Mouse (Mus musculus): ENCODE data around the gene Ssbp2. TPM values are rescaled to one million over a fixed set of nuclear protein-coding genes. Genes with fewer than 3 reads are reported as not detected.
A peak's percentile ranks its signal among the peaks of the same experiment; 100 is the strongest.

Gene Ssbp2
- polyA plus RNA-seq, 1 experiment from 2014 or later, result 123 TPM

DNA sequence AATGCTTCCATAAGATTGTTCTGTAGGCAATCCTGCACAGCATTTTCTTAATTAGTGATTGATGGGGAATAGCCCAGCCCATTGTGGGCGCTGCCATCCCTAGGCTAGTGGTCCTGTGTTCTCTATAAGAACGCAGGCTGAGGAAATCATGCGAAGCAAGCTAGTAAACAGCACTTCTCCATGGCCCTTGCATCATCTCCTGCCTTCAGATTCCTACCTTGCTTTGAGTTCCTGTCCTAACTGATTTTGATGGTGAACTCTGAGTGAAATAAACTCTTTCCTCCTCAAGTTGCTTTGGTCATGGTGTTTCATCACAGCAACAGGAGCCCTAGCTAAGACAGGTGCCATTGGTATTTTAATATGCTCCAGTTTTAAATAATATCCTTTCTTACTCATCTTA, 41.7 kb downstream of the Ssbp2 start:
- no peak for ATAC-seq (replicated peaks; ENCODE audit: low FRiP score)
- WGBS, result 88% methylated on average over 3 of the region's 3 CpGs

DNA sequence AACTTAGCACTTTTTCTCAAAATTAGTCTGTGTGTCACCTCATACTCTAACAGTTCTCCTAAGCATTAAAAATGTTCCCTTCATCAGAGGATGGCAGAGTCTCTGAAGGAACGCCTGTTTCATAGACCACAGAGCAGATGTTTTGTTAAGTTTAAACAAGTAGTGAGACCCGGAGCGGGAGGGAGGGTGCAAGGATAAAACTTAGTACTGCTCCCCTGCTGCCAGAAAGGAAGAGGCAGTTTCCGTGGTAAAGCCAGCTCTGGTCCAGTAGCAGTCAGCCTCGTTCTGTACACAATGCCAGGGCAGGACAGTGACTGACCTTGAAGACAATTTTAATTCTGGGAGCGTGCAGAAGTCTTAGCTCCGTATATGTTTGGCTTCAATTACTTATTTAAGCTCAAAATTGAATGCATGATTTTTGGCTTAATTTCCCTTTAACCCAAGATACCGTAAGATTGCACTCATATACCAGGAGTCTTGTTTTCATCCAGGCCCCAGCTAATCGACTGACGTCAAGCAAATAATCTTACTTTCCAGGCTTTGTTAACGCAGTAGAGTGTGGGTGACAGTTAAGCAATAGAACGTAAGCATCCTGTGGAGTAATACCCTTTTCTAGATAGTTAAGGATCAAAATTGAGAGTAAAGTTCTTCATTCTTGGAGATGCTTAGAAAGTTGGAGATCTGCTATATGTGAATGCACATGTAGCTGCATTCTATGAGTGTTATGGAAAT, 42.7 kb downstream of the Ssbp2 start:
- 0 out of 2 replicates have a peak, but pooled peaks cover 3% of the 10 kb centered on the region for H3K9me3 ChIP-seq (replicated peaks)
- ATAC-seq (replicated peaks; ENCODE audit: low FRiP score), result no peak
- 79% methylated on average over 12 of the region's 12 CpGs for WGBS

More for the DNA sequence above, 41.7 kb downstream of the Ssbp2 start:
- H3K4me1 ChIP-seq, result no peaks in the 10 kb centered on the region
- no peak overlapping the region for H3K9ac ChIP-seq
- H3K27ac ChIP-seq, result no peak overlapping the region
- H3K4me2 ChIP-seq, result no peak overlapping the region
- H3K36me3 ChIP-seq, result peaks cover 15% of the 10 kb centered on the region
- H3K9me3 ChIP-seq (replicated peaks), result 0 out of 2 replicates have a peak, but pooled peaks cover 3% of the 10 kb centered on the region
- no peaks in the 10 kb centered on the region for H3K27me3 ChIP-seq
- no peak overlapping the region for H3K4me3 ChIP-seq (replicated peaks)

DNA sequence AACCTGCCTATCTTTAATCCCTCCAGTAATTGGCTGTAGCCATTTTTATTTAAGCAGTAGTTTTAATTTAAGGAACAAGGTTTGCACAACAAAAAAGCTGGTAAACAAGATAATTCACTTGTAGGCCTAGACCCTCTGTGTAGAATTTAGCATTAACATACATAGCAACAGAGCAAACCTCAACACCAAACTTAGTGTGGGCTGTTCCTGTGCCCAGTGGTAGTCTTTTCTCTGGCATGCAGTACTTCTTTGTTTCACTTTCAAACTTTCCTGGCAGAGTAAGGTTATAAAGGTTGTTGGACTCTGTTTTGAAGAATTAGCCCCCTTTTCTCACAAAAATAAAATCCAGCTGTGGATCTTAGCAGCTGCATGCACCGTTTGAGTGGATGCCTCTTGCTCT, 48.9 kb downstream of the Ssbp2 start:
- no peaks in the 10 kb centered on the region for H3K27me3 ChIP-seq
- whole genome bisulfite sequencing, result 80% methylated on average over 1 of the region's 1 CpGs
- no peak overlapping the region for H3K4me3 ChIP-seq (replicated peaks)
- H3K9me3 ChIP-seq (replicated peaks), result no peaks in the 10 kb centered on the region
- no peak overlapping the region for H3K27ac ChIP-seq
- no peak overlapping the region for H3K9ac ChIP-seq
- H3K4me2 ChIP-seq, result no peak overlapping the region
- ATAC-seq (replicated peaks; ENCODE audit: low FRiP score), result no peak
- peaks cover 5% of the 10 kb centered on the region; the same call in 1 of the 2 replicates for H3K4me1 ChIP-seq
- no peaks in the 10 kb centered on the region for H3K36me3 ChIP-seq

More for the DNA sequence above, 42.7 kb downstream of the Ssbp2 start:
- Histone ChIP-seq H3K27ac (no peak overlapping the region), H3K9ac (no peak overlapping the region), H3K36me3 (peaks cover 11% of the 10 kb centered on the region), H3K4me3 (replicated peaks) (no peak overlapping the region), H3K4me2 (no peak overlapping the region), H3K4me1 (no peaks in the 10 kb centered on the region), H3K27me3 (no peaks in the 10 kb centered on the region)

DNA sequence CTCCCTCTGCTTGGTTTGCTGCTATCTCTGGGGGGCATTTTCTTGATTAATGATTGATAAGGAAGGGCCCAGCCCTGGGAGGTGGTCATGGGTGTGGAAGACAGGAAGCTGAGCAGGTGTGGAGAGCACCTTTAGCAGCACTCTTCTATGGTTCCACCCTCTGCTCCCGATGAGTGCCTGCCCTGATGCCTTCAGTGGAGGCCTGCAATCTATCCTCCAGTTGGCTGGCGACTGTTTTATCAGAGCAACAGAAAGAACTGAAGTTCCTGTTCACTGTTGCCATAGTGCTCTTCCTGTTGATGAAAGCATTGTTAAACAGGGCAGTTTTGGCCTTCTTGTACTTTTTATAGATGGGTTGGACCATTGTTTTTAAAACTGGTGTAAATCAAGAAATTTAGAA, 49.4 kb downstream of the Ssbp2 start:
- H3K27me3 ChIP-seq, result no peaks in the 10 kb centered on the region
- no peak overlapping the region for H3K4me3 ChIP-seq (replicated peaks)
- no peak overlapping the region for H3K9ac ChIP-seq
- H3K27ac ChIP-seq, result no peak overlapping the region
- H3K4me1 ChIP-seq, result peaks cover 5% of the 10 kb centered on the region; the same call in 1 of the 2 replicates
- H3K36me3 ChIP-seq, result no peaks in the 10 kb centered on the region
- no peak overlapping the region for H3K4me2 ChIP-seq
- 68% methylated on average over 2 of the region's 2 CpGs for WGBS
- no peak; the same call in 1 of the 2 replicates for ATAC-seq (replicated peaks; ENCODE audit: low FRiP score)
- no peaks in the 10 kb centered on the region for H3K9me3 ChIP-seq (replicated peaks)

DNA sequence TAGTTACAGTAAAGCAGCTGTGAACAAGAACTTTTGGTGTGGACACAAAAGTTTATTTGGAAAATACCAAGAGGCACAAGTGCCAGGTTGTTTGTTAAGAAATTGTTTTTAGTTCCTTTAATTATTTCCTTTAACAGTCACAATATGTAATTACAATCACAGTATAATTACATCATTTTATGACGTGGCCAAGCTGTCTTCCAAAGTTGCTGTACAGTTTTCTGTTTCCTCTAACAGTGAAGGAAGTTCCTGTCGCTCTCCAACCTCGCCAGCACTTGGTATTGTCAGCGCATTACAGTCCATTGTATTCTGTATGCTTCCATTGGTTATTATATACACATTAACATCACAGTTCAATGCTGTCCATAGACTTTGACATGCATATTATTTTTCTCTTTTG, 54.9 kb downstream of the Ssbp2 start:
- no peak overlapping the region for H3K4me2 ChIP-seq
- H3K27ac ChIP-seq, result no peak overlapping the region
- no peak overlapping the region for H3K9ac ChIP-seq
- no peaks in the 10 kb centered on the region for H3K9me3 ChIP-seq (replicated peaks)
- no peaks in the 10 kb centered on the region for H3K36me3 ChIP-seq
- 83% methylated on average over 4 of the region's 4 CpGs for WGBS
- H3K27me3 ChIP-seq, result no peaks in the 10 kb centered on the region
- H3K4me3 ChIP-seq (replicated peaks), result no peak overlapping the region
- ATAC-seq (replicated peaks; ENCODE audit: low FRiP score), result no peak
- H3K4me1 ChIP-seq, result peaks cover 3% of the 10 kb centered on the region; the same call in 1 of the 2 replicates

DNA sequence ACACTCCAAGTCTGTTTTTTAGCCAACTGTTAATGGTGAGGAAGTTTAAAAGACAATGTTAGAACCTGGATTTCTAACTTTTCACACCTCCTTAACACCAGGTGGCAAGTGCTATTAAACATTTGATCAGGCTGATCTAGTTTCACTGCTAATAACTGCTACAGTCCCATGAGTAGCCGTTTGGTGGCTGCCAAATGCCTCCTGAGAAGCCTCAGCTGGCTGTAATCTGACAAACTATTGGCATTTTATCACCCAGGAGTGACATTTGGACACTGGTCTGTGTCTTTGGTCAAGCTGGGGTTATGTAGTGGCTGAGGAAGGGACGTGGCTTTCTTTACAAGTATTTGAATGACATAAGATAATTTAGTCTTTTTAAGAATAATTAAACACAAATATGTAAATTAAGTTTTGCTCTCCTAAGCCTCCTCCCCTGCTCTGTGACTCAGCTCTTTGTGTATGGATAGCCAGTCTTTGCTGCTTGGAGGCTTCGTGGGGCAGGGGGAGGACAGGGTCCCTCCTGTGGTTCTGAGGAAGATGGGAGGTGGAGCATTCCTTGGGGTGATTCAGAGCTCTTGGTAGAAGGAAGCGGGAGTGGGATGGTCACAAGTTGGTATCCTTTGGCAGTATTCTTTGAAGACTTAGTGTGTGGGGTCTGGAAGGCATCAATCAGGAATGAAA, 60.1 kb downstream of the Ssbp2 start:
- H3K4me2 ChIP-seq, result no peak overlapping the region
- no peaks in the 10 kb centered on the region for H3K27me3 ChIP-seq
- H3K9me3 ChIP-seq (replicated peaks), result no peaks in the 10 kb centered on the region
- peaks cover 9% of the 10 kb centered on the region; the same call in 1 of the 2 replicates for H3K4me1 ChIP-seq
- no peak overlapping the region for H3K9ac ChIP-seq
- H3K4me3 ChIP-seq (replicated peaks), result no peak overlapping the region
- no peaks in the 10 kb centered on the region for H3K36me3 ChIP-seq
- peak overlapping the region; percentile 13; the same call in 1 of the 2 replicates for H3K27ac ChIP-seq
- 0 out of 2 replicates have a peak, but pooled peaks have one; percentile 22 for ATAC-seq (replicated peaks; ENCODE audit: low FRiP score)
- WGBS, result 20% methylated on average over 4 of the region's 4 CpGs

DNA sequence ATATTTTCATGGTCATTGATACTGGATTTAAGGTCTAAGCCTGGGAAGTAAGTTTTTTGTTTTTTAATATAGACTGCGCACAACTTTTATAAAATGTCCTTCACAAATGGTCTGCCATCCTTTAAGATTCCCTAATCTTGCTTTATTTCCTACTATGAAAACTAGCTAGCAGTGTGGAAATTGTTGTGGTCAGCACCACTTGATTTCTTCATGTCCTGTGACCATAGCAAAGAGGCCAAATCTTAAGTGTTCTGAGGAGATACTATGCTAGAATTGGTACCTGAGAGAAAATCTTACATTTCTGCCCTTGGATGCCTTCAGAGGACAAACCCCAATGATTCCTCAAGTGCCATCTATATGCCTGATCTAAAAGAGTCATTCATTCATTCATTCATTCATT, 60.9 kb downstream of the Ssbp2 start:
- no peak for ATAC-seq (replicated peaks; ENCODE audit: low FRiP score)

DNA sequence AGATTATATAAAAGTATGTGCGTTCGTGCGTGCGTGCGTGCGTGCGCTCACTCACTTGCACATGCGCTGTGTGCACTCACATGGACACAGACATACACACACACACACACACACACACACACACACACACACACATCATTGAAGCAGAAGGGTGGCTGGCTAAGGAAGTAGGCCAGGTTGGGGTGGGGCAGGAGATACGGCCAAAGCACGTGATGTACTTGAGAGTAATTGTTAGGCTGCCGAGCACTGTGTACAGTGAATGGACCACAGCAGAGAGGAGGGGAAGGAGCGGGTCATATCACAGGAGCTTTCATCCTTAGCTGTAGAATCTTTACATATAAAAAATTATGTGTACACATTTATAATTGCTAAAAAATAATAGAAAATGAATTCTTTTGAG, 66.0 kb downstream of the Ssbp2 start:
- Histone ChIP-seq H3K4me2 (no peak overlapping the region), H3K36me3 (no peaks in the 10 kb centered on the region), H3K27ac (no peak overlapping the region), H3K4me1 (no peaks in the 10 kb centered on the region), H3K4me3 (replicated peaks) (no peak overlapping the region), H3K9me3 (replicated peaks) (no peaks in the 10 kb centered on the region), H3K9ac (no peak overlapping the region), H3K27me3 (no peaks in the 10 kb centered on the region)
- 95% methylated on average over 12 of the region's 12 CpGs for WGBS
- ATAC-seq (replicated peaks; ENCODE audit: low FRiP score), result no peak

More for the DNA sequence above, 60.9 kb downstream of the Ssbp2 start:
- Histone ChIP-seq H3K9ac (no peak overlapping the region), H3K27me3 (no peaks in the 10 kb centered on the region), H3K4me1 (peaks cover 9% of the 10 kb centered on the region; the same call in 1 of the 2 replicates), H3K4me2 (no peak overlapping the region), H3K36me3 (no peaks in the 10 kb centered on the region), H3K9me3 (replicated peaks) (no peaks in the 10 kb centered on the region), H3K4me3 (replicated peaks) (no peak overlapping the region), H3K27ac (no peak overlapping the region)
- WGBS, result 90% methylated on average over 1 of the region's 1 CpGs

DNA sequence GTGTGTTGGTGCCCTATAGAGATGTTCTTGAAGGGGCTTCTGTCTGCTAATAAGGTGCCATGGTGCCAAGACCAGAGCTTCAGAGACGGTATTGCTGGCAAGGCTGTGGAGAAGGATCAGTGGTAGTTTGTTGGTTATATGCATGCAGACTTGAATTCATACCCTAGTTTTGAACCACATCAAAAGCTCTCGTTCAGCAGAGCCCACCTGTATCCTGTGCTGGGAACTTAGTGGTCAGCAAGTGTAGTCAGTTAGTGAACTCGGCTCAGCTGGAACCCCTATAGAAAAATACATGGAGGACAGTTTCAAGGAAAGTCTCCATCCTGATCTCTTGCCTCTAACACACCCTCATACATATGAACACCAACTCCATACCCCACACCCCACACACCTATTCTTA, 69.7 kb downstream of the Ssbp2 start:
- no peak overlapping the region for H3K4me3 ChIP-seq (replicated peaks)
- no peak overlapping the region for H3K4me2 ChIP-seq
- no peak overlapping the region for H3K27ac ChIP-seq
- peaks cover 17% of the 10 kb centered on the region for H3K36me3 ChIP-seq
- no peak overlapping the region for H3K9ac ChIP-seq
- WGBS, result 94% methylated on average over 3 of the region's 3 CpGs
- ATAC-seq (replicated peaks; ENCODE audit: low FRiP score), result no peak
- H3K4me1 ChIP-seq, result no peaks in the 10 kb centered on the region
- no peaks in the 10 kb centered on the region for H3K27me3 ChIP-seq
- H3K9me3 ChIP-seq (replicated peaks), result no peaks in the 10 kb centered on the region

DNA sequence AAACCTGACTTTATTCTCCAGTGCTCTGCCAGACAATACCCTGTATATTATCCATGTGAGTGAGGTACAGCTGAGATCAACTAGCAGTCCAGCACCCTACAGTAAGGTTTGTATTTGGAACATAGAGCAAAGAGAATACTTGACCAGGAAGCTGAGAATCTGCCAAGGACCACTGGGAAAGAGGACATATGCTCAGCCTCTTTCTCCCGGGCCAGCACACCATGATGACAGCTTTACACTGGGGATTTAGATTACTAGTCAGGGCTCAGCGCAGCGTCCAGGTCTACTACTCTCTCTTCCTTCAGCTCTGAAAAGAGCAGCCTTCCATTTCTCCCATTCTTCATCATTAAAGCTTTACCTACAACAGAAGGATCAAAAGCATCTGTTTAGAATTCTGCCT, 76.6 kb downstream of the Ssbp2 start:
- no peak overlapping the region for H3K27ac ChIP-seq
- peaks cover 23% of the 10 kb centered on the region for H3K36me3 ChIP-seq
- H3K4me2 ChIP-seq, result no peak overlapping the region
- H3K27me3 ChIP-seq, result no peaks in the 10 kb centered on the region
- no peaks in the 10 kb centered on the region for H3K4me1 ChIP-seq
- H3K9ac ChIP-seq, result no peak overlapping the region
- ATAC-seq (replicated peaks; ENCODE audit: low FRiP score), result no peak
- WGBS, result 82% methylated on average over 3 of the region's 3 CpGs
- H3K9me3 ChIP-seq (replicated peaks), result no peaks in the 10 kb centered on the region
- H3K4me3 ChIP-seq (replicated peaks), result no peak overlapping the region

DNA sequence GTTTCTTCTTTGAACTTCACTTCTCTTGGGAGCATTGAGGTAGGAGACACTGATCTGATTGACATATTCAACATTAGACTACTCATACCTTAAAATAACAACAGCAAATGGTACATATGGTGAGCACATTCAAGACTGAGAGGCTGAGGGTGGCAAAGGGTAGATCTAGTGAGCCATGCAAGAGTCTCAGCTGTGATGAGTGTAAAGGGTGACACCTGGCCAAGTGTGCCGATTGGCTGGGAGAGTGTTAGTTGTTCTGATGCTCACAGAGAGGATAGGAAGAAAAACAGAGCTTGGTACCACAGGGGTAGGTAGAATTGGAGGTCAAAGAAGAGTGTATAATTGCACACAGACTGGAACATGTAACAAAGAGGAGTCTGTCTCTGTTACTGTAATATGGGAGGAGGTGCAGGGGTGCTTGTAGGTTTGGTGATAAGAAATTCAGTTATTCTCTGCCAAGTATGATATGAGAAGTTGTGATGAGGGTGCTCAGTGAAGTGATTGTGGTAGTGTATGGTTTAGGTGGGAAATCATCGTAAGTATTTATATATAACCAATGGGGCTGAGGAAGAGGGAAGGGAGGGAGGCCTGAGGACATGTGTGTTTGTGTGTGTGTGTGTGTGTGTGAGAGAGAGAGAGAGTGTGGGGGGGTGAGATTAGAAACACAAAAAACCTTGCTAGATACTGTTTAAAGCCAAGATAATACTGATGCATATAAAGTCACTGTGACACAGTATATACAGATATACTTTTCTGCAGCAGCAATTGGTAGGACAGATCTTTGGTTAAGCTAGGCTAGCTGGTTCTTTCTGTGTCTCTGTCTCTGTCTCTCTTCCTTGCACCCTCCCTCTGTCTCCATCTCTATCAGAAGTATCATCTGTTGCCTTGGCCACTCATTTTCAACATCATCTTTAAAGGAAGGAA, 80.3 kb downstream of the Ssbp2 start:
- WGBS, result 94% methylated on average over 2 of the region's 2 CpGs
- Histone ChIP-seq H3K27me3 (no peaks in the 10 kb centered on the region), H3K4me1 (no peaks in the 10 kb centered on the region), H3K9ac (no peak overlapping the region), H3K9me3 (replicated peaks) (no peaks in the 10 kb centered on the region), H3K27ac (no peak overlapping the region), H3K36me3 (peaks cover 5% of the 10 kb centered on the region; the same call in 1 of the 2 replicates), H3K4me2 (no peak overlapping the region), H3K4me3 (replicated peaks) (no peak overlapping the region)
- no peak for ATAC-seq (replicated peaks; ENCODE audit: low FRiP score)
